Mouse (Mus musculus) CH12.LX (cell line): ENCODE measurements around the gene Ankrd22. TPM values are rescaled to one million over a fixed set of nuclear protein-coding genes. Genes with fewer than 3 reads are reported as not detected.

Experiments
- DNase-seq: peaks from one replicate; pipeline ENCODE4 v3.0.0-alpha.2; 2013; ENCODE audit errors: extremely low read depth
- H3K27ac ChIP-seq: 2 replicates; pipeline ENCODE4 v1.5.1; 2012; ENCODE audit warnings: low read depth, mild to moderate bottlenecking, control low read depth, moderate library complexity; ENCODE audit not compliant: insufficient read depth
- H3K27me3 ChIP-seq: replicated peaks from 2 replicates; pipeline ENCODE3; 2012; ENCODE audit warnings: inconsistent platforms
- H3K36me3 ChIP-seq, 2 experiments: replicated peaks in 1 of 2; 2 replicates each; pipeline versions ENCODE3 to v1.6.1; 2012; ENCODE audit warnings: inconsistent platforms in 1 of 2, low read length in 1 of 2, mild to moderate bottlenecking in 1 of 2, mixed read lengths in 1 of 2, moderate library complexity in 1 of 2; ENCODE audit not compliant: control insufficient read depth in 1 of 2, insufficient read depth in 1 of 2
- H3K4me1 ChIP-seq, 2 experiments: 2 replicates each; pipeline ENCODE4 v1.6.1; 2012; ENCODE audit warnings: inconsistent platforms in 1 of 2, moderate library complexity in 1 of 2; ENCODE audit not compliant: insufficient read depth in 2 of 2, control insufficient read depth in 1 of 2
- H3K4me2 ChIP-seq: 2 replicates; pipeline ENCODE4 v1.6.1; 2012; ENCODE audit warnings: low read depth, mild to moderate bottlenecking, control low read depth; ENCODE audit not compliant: poor library complexity, insufficient read depth, severe bottlenecking
- H3K4me3 ChIP-seq, 3 experiments: fragments of 150-350 bp in 1 of 3; sonication (generic) in 1 of 3; replicated peaks in 1 of 3; 2 replicates each; pipeline versions ENCODE3 to v1.5.1; 2011 to 2012; ENCODE audit warnings: low read depth in 2 of 3, low read length in 2 of 3, mild to moderate bottlenecking in 2 of 3, moderate library complexity in 2 of 3, control low read depth in 1 of 3, improper control_type of control experiment in 1 of 3, inconsistent platforms in 1 of 3, mixed read lengths in 1 of 3; ENCODE audit not compliant: poor library complexity in 1 of 3
- H3K79me2 ChIP-seq: replicated peaks from 2 replicates; pipeline ENCODE4 v1.6.1; 2012; ENCODE audit warnings: mild to moderate bottlenecking, moderate library complexity; ENCODE audit not compliant: control insufficient read depth, poor library complexity, insufficient read depth, severe bottlenecking; ENCODE audit errors: extremely low read depth
- H3K9ac ChIP-seq: 2 replicates; pipeline ENCODE4 v1.6.1; 2012; ENCODE audit warnings: low read depth, mild to moderate bottlenecking, control low read depth, moderate library complexity; ENCODE audit not compliant: insufficient read depth
- H3K9me3 ChIP-seq: replicated peaks from 2 replicates; pipeline ENCODE3; 2012; ENCODE audit warnings: low read length, inconsistent platforms, mixed read lengths
- BHLHE40 ChIP-seq: IDR thresholded peaks from 2 replicates; pipeline ENCODE4 v1.6.1; 2011; ENCODE audit warnings: mild to moderate bottlenecking, low read depth, low read length, improper control_type of control experiment
- CHD1 ChIP-seq: IDR thresholded peaks from 2 replicates; pipeline ENCODE4 v1.6.1; 2012; ENCODE audit warnings: low read depth, low read length, improper control_type of control experiment, inconsistent platforms
- CTCF ChIP-seq, 2 experiments: IDR thresholded peaks in 1 of 2; conservative IDR thresholded peaks in 1 of 2; 2 replicates each; pipeline ENCODE4 v1.5.1; 2011 to 2012; ENCODE audit warnings: low read depth in 2 of 2, low read length in 2 of 2, improper control_type of control experiment in 1 of 2, inconsistent platforms in 1 of 2, mild to moderate bottlenecking in 1 of 2, moderate library complexity in 1 of 2
- E2F4 ChIP-seq: IDR thresholded peaks from 2 replicates; pipeline ENCODE4 v1.6.1; 2011; ENCODE audit warnings: low read depth, low read length, improper control_type of control experiment; ENCODE audit not compliant: insufficient replicate concordance
- ETS1 ChIP-seq: conservative IDR thresholded peaks from 2 replicates; pipeline ENCODE4 v1.6.1; 2012; ENCODE audit warnings: low read depth, mild to moderate bottlenecking, inconsistent platforms, low read length, improper control_type of control experiment, moderate library complexity
- GABPA ChIP-seq: IDR thresholded peaks from 2 replicates; pipeline ENCODE4 v1.6.1; 2012; ENCODE audit warnings: low read depth, low read length, improper control_type of control experiment, inconsistent platforms; ENCODE audit not compliant: insufficient replicate concordance
- HCFC1 ChIP-seq: IDR thresholded peaks from 2 replicates; pipeline ENCODE4 v1.6.1; 2012; ENCODE audit warnings: low read depth, mild to moderate bottlenecking, inconsistent platforms, low read length, improper control_type of control experiment
- IRF4 ChIP-seq: IDR thresholded peaks from 2 replicates; pipeline ENCODE4 v1.6.1; 2014; ENCODE audit warnings: low read depth, mild to moderate bottlenecking, inconsistent platforms, low read length, improper control_type of control experiment
- JUN ChIP-seq: IDR thresholded peaks from 2 replicates; pipeline ENCODE4 v1.6.1; 2011; ENCODE audit warnings: low read depth, mild to moderate bottlenecking, low read length, improper control_type of control experiment, moderate library complexity; ENCODE audit not compliant: insufficient read depth
- JUND ChIP-seq: conservative IDR thresholded peaks from 2 replicates; pipeline ENCODE4 v1.6.1; 2011; ENCODE audit warnings: low read depth, low read length, improper control_type of control experiment
- KAT2A ChIP-seq: IDR thresholded peaks from 2 replicates; pipeline ENCODE4 v1.6.1; 2012; ENCODE audit warnings: low read length, improper control_type of control experiment, inconsistent platforms; ENCODE audit not compliant: insufficient replicate concordance
- MEF2A ChIP-seq: IDR thresholded peaks from 2 replicates; pipeline ENCODE4 v1.6.1; 2014; ENCODE audit warnings: low read depth, mild to moderate bottlenecking, inconsistent platforms, low read length, improper control_type of control experiment, borderline replicate concordance
- MXI1 ChIP-seq: IDR thresholded peaks from 2 replicates; pipeline ENCODE4 v1.6.1; 2011; ENCODE audit warnings: mild to moderate bottlenecking, low read depth, low read length, improper control_type of control experiment
- MYC ChIP-seq: IDR thresholded peaks from 2 replicates; pipeline ENCODE4 v1.6.1; 2011; ENCODE audit warnings: low read depth, mild to moderate bottlenecking, improper control_type of control experiment, low read length
- PAX5 ChIP-seq: IDR thresholded peaks from 2 replicates; pipeline ENCODE4 v1.6.1; 2012; ENCODE audit warnings: low read length, inconsistent platforms, mixed read lengths
- POLR2A ChIP-seq: IDR thresholded peaks from 2 replicates; pipeline ENCODE4 v1.6.1; 2011; ENCODE audit warnings: low read depth, mild to moderate bottlenecking, improper control_type of control experiment, low read length
- RAD21 ChIP-seq: IDR thresholded peaks from 2 replicates; pipeline ENCODE4 v1.6.1; 2011; ENCODE audit warnings: low read depth, mild to moderate bottlenecking, low read length, improper control_type of control experiment, moderate library complexity
- SIN3A ChIP-seq: IDR thresholded peaks from 2 replicates; pipeline ENCODE4 v1.6.1; 2012; ENCODE audit warnings: low read length, improper control_type of control experiment, inconsistent platforms
- SMC3 ChIP-seq: IDR thresholded peaks from 2 replicates; pipeline ENCODE4 v1.6.1; 2011; ENCODE audit warnings: low read depth, low read length, improper control_type of control experiment
- TBP ChIP-seq: conservative IDR thresholded peaks from 2 replicates; pipeline ENCODE4 v1.6.1; 2011; ENCODE audit warnings: low read depth, low read length, improper control_type of control experiment
- TCF12 ChIP-seq: IDR thresholded peaks from 2 replicates; pipeline ENCODE4 v1.6.1; 2014; ENCODE audit warnings: low read depth, mild to moderate bottlenecking, inconsistent platforms, low read length, improper control_type of control experiment
- USF1 ChIP-seq: IDR thresholded peaks from 2 replicates; pipeline ENCODE4 v1.6.1; 2014; ENCODE audit warnings: low read depth, mild to moderate bottlenecking, inconsistent platforms, low read length, improper control_type of control experiment
- USF2 ChIP-seq: conservative IDR thresholded peaks from 2 replicates; pipeline ENCODE4 v1.6.1; 2011; ENCODE audit warnings: low read depth, low read length, improper control_type of control experiment
- ZC3H11A ChIP-seq: IDR thresholded peaks from 2 replicates; pipeline ENCODE4 v1.6.1; 2012; ENCODE audit warnings: low read depth, mild to moderate bottlenecking, inconsistent platforms, low read length, improper control_type of control experiment
- ZMIZ1 ChIP-seq: IDR thresholded peaks from 2 replicates; pipeline ENCODE4 v1.6.1; 2012; ENCODE audit warnings: low read depth, mild to moderate bottlenecking, inconsistent platforms, low read length, improper control_type of control experiment
- dilution Hi-C: fragments of 300-500 bp; cut with MboI; formaldehyde crosslinking; loops from 2 replicates; pipeline ENCODE4 v1.14.3; 2020; ENCODE audit warnings: low sequenced_read_pairs; ENCODE audit not compliant: extremely low pct_unique_long_range_greater_than_20kb, extremely low pct_ligation_motif_present
- in situ Hi-C: fragments of 300-500 bp; cut with MboI; formaldehyde crosslinking; loops from 3 replicates; pipeline ENCODE4 v1.14.3; 2019; ENCODE audit warnings: low sequenced_read_pairs, low pct_ligation_motif_present, low pct_unique_long_range_greater_than_20kb, mixed read lengths
- polyA plus RNA-seq: library from polyadenylated mRNA; unstranded; fragments of >175 nt; gene quantifications from 2 replicates; pipeline ENCODE4 v1.2.1, GENCODE M21; 2012; ENCODE audit warnings: low read depth; ENCODE audit not compliant: insufficient read length
- total RNA-seq, 2 experiments: library from RNA; depleted of rRNA; stranded (reverse); fragments of 300-350 nt in 1 of 2; fragments of >200 nt in 1 of 2; gene quantifications; 2 replicates each; pipeline ENCODE4 v1.2.3; 2012 to 2014

Ankrd22 gene
- total and polyA plus RNA-seq, 3 experiments: not detected

- Histone ChIP-seq H3K4me1 (peaks cover 4 to 11% of the 10 kb centered on the region in 2 experiments; a peak in 2 of 4 replicates), H3K79me2 (no peaks in the 10 kb centered on the region), H3K4me3 (no peak overlapping the region), H3K9me3 (no peaks in the 10 kb centered on the region), H3K27me3 (no peaks in the 10 kb centered on the region), H3K4me2 (no peak overlapping the region), H3K36me3 (no peaks in the 10 kb centered on the region), H3K27ac (no peak overlapping the region), H3K9ac (no peak overlapping the region)
- dilution Hi-C loops (no loop called here), in situ Hi-C loops (no loop called here)
- no peak for DNase-seq
- no peak for TF ChIP-seq MYC
- TF ChIP-seq HCFC1: no peak
- TF ChIP-seq JUN: no peak
- TF ChIP-seq CTCF (conservative IDR thresholded peaks at IDR 0.05 in 1 of 2, IDR thresholded peaks at IDR 0.05 in 1 of 2; ENCODE audit: low read depth in 2 of 2, low read length in 2 of 2): no peak
- TF ChIP-seq ZC3H11A: no peak
- no peak for TF ChIP-seq E2F4
- no peak for TF ChIP-seq ETS1
- no peak for TF ChIP-seq ZMIZ1
- TF ChIP-seq MEF2A: no peak
- no peak for TF ChIP-seq MXI1
- no peak for TF ChIP-seq JUND
- TF ChIP-seq RAD21: no peak
- TF ChIP-seq CHD1: no peak
- TF ChIP-seq IRF4: no peak
- TF ChIP-seq GABPA: no peak
- no peak for TF ChIP-seq POLR2A
- TF ChIP-seq TCF12: no peak
- TF ChIP-seq PAX5: no peak
- no peak for TF ChIP-seq KAT2A
These were observed 12.3 kb downstream of the Ankrd22 start for GRCm38 (mm10) chr19:34153263-34154144.

- dilution Hi-C loops: no loop called here
- in situ Hi-C loops: no loop called here
- no peak overlapping the region for H3K9ac ChIP-seq
- peaks cover 4 to 21% of the 10 kb centered on the region in 2 experiments; a peak in 2 of 4 replicates for H3K4me1 ChIP-seq
- no peaks in the 10 kb centered on the region for H3K27me3 ChIP-seq
- H3K9me3 ChIP-seq: no peaks in the 10 kb centered on the region
- no peaks in the 10 kb centered on the region for H3K36me3 ChIP-seq
- no peak overlapping the region for H3K4me3 ChIP-seq
- no peak overlapping the region for H3K4me2 ChIP-seq
- H3K27ac ChIP-seq: no peak overlapping the region
- peak; percentile 60 for DNase-seq
- TF ChIP-seq PAX5: no peak
- no peak for TF ChIP-seq USF1
- peak; percentile 70 to 86 for TF ChIP-seq CTCF (conservative IDR thresholded peaks at IDR 0.05 in 1 of 2, IDR thresholded peaks at IDR 0.05 in 1 of 2; ENCODE audit: low read depth in 2 of 2, low read length in 2 of 2)
- TF ChIP-seq GABPA: no peak
- TF ChIP-seq RAD21: peak; percentile 91
- TF ChIP-seq MEF2A: no peak
- no peak for TF ChIP-seq ETS1
- no peak for TF ChIP-seq USF2
- TF ChIP-seq MYC: peak; percentile 30; the same call in 1 of the 2 replicates
- no peak for TF ChIP-seq TBP
- TF ChIP-seq SIN3A: no peak
- 0 out of 2 replicates have a peak, but pooled peaks have one; percentile 35 for TF ChIP-seq BHLHE40
- peak; percentile 74 for TF ChIP-seq SMC3
- H3K79me2 ChIP-seq: no peaks in the 10 kb centered on the region
These were observed 13.9 kb downstream of the Ankrd22 start for GRCm38 (mm10) chr19:34151909-34152308.
